Mouse (Mus musculus) spleen, postnatal 10 days (tissue): ENCODE measurements around the gene Slfn2.
"Not testable (repeated sequence)": the region's sequence is repeated elsewhere in the genome, so short reads cannot be mapped to it uniquely, and the experiment has no call there.

Experiments
- DNase-seq, 2 experiments: peaks; one replicate each; pipeline ENCODE4 v3.0.0; 2021 to 2022; ENCODE audit warnings: low spot score in 2 of 2

Gene Slfn2

DNA sequence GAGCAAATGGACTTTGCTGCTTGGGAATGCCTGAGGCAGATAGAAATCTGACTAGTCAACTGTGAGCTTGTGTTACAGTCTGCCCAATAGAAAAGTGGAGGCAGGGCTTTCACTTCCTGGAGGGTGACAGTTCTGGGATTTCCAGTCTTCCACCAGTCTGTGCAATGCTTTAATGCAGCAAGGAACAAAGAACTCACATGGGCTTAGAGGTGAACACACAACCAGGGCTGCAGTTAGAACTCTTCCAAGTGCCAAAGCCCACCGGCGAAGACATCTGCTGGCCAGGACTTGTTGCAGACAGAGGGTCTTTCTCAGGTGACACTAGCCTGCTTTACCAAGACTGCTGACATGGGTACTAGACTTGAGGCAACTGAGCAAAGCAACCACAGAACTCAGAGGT, at the start of gene Slfn2:
Gene Slfn2, plus strand, starts transcription at position 167 of the 400 bp plus-strand sequence.
- no peak for DNase-seq

DNA sequence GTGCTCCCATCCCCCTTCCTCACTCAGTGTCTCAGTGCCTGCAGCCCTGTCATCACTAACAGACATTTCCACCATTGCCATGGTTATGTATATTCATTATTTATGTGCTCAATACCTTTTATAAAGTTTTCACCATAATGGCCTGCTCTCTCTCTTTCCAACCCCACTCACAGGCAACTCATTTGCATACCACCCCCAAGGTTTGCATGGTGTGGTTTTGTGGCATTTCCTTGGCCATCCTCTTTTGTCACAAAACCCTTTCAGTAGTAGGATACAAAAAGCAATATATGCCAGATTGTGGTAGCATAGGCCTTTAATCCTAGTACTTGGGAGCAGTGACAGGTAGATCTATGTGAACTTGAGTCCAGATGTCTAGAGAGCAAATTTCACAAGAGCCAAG, 48.8 kb upstream of the Slfn2 start:
- DNase-seq, result no peak

DNA sequence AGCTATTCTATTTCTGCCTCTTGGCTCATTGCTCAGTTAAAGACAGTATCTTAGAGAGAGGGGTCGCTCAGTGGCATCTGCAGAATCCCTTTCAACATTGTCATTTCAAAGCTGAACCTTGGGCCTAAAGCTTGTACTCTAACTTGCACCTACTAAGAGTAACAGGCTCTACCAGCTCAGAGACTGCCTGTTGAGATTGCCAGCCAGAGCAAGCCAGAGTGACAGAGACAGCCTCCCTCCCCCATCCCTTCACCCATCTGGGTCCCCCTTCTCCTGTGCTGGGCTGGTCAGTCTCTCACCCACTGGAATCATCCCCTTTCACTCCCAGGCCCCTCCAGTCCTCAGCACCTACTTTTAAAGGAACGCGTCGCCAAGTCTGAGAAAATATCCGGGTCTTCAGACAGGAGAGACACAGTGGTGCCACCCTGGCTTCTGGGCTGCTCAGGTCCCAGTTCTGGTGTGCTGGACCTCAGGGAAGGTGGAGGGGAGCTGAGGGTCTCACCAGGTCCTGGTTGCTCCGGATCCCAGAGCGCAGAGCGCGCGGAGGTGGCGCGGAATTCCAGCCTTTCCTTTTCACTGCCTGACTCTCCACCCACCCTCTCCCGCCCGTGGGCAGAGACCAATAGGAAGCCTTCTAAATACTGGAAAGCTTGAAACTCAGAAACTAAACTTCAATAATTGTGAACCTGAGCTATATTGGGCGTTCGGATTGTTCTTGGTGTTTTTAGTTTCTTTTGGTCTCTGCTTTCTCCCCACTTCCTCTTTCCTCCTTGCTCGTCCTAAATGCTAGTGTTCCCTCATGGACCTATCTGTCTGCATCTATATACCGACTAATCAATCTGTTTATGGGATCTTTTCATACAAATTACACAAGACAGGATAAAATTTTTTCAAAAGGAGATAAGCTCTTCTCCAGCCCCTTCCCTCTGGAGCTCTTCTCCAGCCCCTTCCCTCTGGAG, 45.1 kb upstream of the Slfn2 start:
- DNase-seq, result not testable (repeated sequence)

DNA sequence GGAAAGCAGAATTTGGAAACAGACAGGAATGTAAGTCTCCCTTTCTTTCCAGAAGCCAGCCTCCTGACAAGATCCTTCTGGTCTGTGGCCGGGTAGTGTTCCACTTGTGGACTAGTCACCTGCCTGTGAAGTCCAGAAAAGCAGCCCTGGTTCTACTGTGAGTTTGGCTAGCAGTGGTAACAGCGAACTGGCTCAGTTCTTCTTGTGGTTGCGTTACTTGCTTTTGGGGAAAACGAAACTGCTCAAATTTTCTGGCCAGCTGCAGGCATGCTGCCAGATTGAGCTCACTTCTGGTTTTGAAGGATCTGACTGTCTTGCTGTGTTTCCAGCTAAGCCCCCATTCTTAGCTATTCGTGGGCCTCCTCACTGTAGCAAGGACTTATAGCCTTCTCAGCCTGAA, 44.3 kb upstream of the Slfn2 start, which contains the start of gene Slfn8:
Gene Slfn8, minus strand, starts transcription at position 190 of the 400 bp plus-strand sequence.
- DNase-seq, result peak in 1 of 2 experiments; percentile 53

DNA sequence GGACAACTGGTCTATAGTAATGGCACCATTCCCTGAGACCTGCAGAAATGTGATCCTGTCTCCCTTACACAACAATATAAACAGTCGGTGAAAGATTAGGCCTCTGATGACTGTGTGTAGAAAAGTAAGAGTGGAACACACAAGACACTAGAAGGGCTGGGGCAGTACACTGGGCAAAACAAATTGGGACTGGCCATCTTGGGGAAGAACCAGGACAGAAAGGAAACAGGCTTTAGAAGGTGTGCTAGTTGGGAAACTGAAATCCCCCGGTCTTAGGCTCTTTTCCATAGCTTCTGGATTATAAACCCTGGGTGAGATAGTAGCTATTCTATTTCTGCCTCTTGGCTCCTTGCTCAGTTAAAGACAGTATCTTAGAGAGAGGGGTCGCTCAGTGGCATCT, 26.2 kb upstream of the Slfn2 start:
- DNase-seq, result not testable (repeated sequence)

DNA sequence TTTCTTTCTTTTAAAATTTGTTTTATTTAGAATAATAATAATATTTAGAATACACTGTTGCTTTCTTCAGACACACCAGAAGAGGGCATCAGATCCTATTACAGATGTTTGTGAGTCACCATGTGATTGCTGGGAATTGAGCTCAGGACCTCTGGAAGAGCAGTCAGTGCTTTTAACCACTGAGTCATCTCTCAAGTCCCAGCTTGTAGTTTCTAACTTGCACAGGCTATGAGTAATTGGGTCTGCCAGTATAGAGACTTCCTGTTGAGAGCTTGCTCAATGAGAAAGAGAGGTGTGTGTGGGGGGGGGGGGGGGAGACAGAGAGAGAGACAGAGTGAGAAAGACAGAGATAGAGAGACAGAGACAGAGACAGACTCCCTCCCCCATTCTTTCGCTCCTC, 25.8 kb upstream of the Slfn2 start:
- DNase-seq, result no peak

DNA sequence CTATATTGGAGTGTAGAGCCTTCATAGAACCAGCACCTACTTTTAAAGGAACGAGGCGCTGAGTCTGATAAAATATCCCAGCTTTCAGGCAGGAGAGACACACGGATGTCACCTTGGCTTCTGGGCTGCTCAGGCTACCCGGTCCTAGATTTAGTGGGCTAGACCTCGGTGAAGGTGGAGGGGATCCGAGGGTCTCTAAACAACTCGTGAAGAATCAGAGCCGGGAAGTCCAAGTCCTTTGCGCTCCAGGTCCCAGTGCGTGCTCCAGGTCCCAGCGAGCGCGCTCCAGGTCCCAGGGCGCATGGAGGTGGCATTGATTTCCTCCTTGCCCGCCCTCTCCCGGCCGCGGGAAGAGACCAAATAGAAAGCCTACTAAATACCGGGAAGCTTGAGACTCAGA, 25.1 kb upstream of the Slfn2 start:
- DNase-seq, result no peak

DNA sequence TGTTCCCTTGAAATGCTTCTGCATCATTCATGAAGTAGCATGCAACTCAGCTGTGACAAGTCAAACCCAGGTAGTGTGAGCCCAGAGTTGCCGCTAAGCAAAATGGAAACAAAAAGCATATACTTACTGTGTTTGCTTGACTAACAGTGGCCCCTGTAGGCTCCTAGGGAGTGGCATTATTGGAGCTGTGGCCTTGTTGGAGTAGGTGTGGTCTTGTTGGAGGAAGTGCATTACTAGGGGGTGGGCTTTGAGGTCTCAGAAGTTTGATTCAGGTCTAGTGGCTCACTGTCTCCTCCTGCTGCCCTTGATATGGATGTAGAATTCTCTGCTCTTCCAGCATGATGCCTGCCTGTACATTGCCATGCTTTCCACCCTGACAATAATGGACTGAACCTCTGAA, 24.6 kb upstream of the Slfn2 start:
- peak in 1 of 2 experiments; percentile 32 for DNase-seq

DNA sequence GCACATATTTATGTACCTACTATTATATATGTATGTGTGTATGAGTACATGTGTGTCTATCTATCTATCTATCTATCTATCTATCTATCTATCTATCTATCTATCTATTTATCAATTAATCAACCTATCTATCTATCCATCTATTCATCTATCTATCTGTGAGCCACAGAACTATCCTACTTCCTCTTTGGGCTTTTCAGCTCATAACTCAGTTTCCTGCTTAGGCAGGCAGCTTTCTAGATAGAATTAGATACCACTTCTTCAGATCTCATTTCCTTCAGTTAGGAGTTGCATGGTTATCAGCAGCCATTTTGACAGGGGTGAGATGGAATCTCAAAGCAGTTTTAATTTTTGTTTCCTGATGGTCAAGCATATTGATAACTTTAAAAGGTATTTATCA, 23.9 kb upstream of the Slfn2 start:
- no peak for DNase-seq

DNA sequence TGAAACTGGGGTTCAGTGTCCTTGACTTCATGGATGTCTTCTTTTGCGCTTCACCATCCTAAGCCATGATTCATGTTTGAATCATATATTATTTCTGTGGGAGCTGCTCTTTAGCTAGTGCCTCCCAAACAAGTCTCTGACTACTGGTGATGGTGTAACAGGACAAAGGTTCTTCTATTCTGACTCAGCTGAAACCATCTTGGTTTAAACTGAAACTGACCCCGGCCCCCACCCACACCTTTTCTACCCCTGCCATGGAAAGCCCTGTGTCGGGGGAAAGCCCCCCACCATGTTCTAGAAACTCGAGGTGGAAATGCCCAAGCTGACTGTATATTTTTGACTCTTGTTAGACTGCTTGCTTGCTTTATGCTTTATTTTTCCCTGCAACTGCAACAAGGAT, 21.0 kb upstream of the Slfn2 start:
- DNase-seq, result no peak

DNA sequence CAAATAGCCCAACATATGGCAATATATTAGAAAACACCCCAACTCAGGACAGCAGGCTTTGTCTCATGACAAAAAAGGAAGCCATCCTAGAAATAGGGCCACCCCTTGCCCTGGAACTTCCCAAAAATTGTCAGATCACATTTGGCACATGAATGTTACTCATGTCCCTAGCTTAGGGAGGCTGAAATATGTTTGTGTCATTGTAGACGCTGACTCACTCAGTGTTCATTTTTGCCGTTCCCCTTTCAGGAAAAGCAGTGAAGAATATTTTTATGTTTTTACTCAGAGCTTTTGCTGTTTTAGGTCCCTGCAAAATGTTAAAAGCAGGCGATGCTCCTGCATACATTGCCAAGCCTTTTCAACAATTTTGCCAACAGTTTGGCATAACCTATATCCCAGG, 19.3 kb upstream of the Slfn2 start:
- DNase-seq, result no peak

DNA sequence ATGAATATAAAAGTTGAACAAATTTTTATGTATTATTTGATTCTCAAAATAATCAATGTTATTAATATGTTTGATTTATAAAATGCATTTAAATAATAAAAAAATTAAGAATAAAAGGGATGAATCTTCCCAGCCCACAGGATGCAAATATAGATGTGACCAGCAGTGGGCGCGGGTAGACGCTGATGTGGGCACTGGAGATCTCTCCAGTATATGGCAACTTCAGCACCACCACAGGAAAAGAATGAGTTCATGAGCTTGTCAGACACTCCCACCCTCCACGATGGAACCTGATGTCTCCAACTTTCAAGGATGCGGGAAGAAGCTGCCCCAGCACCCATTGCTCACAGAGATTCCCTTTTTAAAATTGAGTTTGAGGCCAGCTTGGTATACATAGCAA, 7.0 kb upstream of the Slfn2 start:
- peak; percentile 46 to 77 for DNase-seq

DNA sequence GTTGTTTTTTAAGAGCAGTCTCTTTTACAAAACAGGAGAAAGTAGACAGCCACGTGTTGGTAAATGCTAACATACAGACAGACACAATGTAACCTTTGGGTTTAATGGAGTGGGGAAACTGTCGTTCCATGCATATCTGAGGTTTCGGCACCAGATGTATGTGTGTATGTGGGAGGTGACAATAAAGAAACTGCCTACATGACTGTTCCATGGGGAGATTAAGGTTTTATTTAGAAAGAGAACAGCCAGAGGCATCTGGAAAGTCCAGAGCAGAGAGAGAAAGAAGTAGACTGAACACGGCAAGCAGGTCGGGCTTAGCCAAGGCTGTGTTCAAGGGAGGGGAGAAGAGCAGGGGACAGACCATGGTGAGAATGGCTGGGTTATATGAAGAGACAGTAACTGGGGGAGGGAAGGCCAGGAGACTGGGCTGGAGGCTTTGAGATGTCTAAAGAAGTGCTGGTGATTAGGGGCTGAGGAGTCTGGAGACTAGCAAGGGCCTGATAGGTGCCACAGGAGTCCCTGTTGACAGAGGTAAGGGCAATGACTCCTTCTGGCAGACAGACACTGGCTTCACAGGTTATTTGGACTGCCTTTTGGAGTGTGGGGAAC, 4.4 kb upstream of the Slfn2 start:
- DNase-seq, result no peak

DNA sequence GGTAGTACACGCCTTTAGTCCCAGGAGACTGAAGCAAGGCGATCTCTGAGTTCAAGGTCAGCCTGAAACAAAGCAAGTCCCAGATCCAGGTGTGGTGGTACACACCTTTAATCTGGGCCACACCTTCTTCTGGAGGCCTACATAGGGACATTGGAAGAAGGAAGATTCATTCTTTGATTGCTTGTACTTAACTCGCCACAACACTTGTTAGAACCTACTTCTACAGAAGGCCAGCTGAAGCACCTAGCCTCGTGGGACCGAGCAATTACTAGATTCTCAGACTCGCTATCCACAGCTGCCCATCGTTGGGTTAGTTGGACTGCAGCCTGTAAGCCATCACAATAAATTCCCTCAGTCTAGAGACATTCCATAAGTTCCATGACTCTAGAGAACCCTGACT, 3.1 kb upstream of the Slfn2 start:
- DNase-seq, result no peak

DNA sequence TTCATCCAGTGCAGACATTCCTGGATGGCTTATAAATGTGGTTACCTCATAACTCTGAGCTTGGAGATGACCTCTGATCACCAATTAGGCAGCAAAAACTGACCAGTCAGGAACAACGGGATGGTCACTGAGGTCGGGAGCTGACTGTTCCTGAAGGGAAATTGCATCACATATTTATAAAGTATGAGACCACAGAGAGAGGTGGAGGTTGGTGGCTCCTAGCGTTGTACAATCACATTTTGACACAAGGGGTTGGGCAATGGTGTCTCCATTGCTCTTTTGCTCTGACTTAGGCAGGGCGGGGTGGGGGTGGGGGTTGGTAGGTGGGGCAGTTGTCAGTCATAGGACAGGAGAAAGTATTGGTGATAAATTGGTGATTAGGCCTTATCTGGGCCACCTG, 1.8 kb upstream of the Slfn2 start:
- peak in 1 of 2 experiments; percentile 8 for DNase-seq

DNA sequence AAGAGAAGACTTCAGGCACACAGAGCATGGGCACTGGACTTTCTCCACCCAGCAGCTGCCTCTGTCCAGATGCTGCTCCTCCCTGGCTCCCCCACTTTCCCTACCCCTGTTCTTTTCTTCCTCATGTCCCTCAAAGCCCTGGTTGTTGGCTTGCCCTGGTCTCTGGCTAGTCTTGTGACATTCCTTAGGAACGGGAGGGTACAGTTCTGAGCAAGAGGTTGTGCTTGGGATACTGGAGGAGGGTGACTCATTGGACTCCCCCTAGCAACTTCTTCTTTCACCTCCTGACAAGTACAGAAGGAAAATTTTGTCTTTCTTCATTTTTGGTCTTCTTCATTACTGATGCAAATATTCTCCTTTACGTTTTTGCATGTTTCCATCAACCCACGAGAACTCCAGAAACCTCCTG, 967 bp upstream of the Slfn2 start:
- DNase-seq, result peak in 1 of 2 experiments; percentile 14

DNA sequence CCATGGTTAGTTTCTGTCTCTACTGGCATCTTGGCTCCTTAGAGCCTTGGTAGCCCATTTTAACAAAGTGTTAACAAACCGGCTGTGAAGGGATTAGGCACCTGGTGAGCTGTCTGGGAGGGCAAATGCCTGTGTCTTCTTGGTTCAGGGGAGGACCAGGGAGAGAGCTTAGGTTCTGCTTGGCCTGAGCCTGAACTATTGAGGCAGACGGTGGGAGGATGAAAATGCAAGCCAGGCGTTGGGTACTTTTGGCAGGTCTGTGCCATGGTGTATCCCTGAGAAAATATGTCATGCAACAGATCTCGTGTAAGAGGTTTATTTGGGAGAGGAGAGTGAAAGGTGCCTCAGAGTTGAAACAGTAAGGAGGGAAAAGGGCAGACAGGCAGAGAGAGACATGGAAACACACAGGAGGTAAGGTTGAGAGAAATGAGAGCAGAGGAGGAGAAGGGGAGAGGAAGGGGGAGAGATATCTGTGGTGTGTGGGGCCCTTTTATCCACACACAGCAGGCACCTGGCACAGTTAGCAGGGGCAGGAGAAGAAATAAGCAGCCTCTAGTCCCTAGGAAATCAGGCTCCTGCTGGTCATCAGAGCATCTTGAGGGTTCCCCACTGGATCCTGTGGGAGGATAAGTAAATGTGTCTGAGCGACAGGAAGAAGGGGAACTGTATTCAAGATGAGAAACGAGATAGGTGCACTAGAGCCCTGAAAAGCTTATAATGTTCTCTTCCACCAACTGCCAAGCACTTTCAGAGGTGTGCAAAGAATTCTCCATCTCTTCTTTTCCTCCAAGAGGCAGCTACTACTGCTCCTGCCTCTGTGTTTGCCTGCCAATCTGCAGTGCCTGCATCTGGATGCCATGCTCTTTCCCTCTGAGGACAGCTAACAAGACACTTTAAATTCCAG, 781 bp downstream of the Slfn2 start:
- no peak for DNase-seq

DNA sequence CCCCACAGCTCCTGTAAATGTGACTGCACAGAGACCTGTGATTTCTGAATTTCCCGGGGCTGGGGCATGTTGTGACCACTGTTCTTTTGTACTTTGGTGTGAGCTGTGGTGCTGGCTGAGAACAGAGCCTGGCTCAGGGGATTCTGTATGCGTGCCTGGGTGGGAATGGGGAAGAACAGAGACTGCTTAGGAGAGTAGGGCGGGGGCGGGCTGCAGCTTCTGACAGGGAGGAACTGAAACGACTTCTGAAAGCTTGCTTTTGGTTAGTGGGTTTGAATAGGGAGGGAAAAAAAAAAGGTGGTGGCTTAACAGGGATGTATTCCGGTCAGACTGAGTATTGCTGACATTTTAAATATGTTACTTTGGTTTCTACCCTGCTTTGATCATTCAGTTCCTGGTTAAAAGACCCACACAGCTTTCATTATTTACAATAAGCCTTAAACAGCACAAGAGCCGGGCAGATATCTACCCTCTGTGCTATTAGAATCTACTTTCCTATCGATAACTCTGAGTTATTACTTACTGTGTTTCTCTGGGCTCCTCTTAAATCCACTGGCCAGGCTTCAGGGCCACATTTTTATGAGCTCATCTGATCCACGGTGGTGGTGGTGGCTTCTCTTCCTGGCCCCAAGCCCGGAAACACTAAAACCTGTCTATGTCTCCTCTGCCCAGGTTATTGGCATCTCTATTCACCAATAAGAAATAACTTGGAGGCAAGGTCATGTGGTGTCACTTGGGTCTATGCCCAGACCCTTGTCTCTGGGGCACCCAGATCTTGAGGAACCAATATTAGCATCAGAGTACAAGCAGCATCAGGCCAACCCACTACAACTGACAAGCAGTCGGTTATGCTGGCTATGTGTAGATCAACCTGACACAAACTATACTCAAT, 2.0 kb downstream of the Slfn2 start:
- DNase-seq, result peak in 1 of 2 experiments; percentile 55

DNA sequence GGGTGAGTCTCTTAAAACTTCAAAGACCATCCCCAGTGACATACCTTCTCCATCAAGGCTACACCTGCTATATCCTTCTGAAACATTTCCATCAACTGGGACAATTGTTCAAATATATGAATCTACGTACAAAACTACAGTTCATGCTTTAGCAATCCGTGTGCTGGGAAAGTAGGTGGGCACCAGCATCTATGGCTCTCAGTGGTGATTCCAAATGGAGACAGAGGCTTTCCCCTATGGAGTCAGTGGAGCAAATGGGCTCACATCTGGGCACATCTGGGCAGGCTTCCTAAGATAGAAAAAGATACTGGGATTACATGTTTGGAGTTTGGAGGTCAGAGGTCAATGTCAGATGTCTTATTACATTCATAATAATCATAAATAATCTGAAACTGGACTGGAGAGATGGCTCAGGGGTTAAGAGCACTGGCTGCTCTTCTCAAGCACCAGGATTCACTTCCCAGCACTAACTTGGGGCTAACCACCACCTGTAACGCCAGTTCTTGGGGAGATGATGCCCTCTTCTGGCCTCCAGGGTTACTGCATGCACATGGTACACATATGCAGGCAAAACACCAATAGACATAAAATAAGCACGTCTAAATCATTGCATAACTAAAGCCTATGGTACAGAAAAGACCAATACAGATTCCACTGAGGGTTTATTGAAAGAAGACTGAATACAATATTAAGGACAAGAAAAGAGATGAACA, 3.2 kb downstream of the Slfn2 start:
- peak; percentile 9 to 54 for DNase-seq

DNA sequence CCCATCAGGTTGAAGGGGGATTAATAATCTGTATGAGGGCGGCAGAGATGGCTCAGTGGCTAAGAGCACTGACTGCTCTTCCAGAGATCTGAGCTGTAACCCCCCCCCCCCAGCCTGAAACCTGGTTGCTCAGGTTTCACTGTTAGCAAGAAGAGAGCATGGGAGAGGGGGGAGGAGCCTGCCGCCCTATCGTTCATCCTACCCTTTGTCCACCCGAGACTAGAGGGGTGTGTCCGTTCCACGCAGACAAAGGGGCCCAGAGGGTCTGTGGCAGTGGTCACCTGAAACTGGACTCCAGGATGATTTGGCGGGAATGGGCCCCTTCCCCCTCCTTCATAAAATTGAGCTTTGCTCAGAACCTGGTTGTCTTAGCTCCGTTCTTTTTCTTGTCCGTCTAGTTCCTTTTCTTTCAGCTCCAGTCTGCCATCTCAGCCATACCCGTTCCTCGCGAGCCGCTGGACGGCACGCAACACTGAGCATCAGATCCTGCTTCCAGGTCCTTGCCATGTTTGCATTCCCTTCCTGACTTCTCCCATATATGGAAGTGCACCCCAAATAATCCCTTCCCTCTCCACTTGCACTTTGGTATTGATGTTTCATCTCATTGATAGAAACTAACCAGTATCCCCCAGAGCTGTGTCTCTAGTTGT, 5.5 kb downstream of the Slfn2 start:
- peak in 1 of 2 experiments; percentile 2 for DNase-seq
